Mouse (Mus musculus): ENCODE measurements at regions not wholly inside any gene's neighbourhood (a gene's known extent, or its start where the extent isn't known, plus 50 kb on each side); places are given as distances from the start of the nearest gene placed in this dataset.

- Histone ChIP-seq H3K9me3 (replicated peaks; ENCODE audit: control insufficient read depth, low read length) (no peaks in the 10 kb centered on the region), H3K27ac (replicated peaks; ENCODE audit: low read depth, low read length) (no peak overlapping the region), H3K9ac (replicated peaks; ENCODE audit: low read length) (no peak overlapping the region), H3K4me2 (ENCODE audit: low read depth, low read length) (no peak overlapping the region), H3K4me3 (ENCODE audit: low read depth, low read length) (no peak overlapping the region), H3K36me3 (replicated peaks; ENCODE audit: control insufficient read depth, insufficient read depth, low read depth, low read length) (no peaks in the 10 kb centered on the region), H3K27me3 (ENCODE audit: control insufficient read depth, insufficient read depth, low read length) (no peaks in the 10 kb centered on the region), H3K4me1 (ENCODE audit: control insufficient read depth, insufficient read depth, low read length) (no peaks in the 10 kb centered on the region)
- no peak for DNase-seq (ENCODE audit: low spot score)
- 72% methylated on average over 3 of the region's 3 CpGs for WGBS
- ATAC-seq (replicated peaks; ENCODE audit: insufficient number of reproducible peaks, low FRiP score, low TSS enrichment, low read depth), result no peak
Measured at GRCm38 (mm10) chr7:124788781-124789180, 655.7 kb upstream of the Kdm8 start.

GRCm38 (mm10) chr7:124803101-124803500, 641.4 kb upstream of the Kdm8 start:
- 77% methylated on average over 3 of the region's 3 CpGs for WGBS
- Histone ChIP-seq H3K27me3 (ENCODE audit: control insufficient read depth, insufficient read depth, low read length) (no peaks in the 10 kb centered on the region), H3K4me3 (ENCODE audit: low read depth, low read length) (no peak overlapping the region), H3K27ac (replicated peaks; ENCODE audit: low read depth, low read length) (no peak overlapping the region), H3K9ac (replicated peaks; ENCODE audit: low read length) (no peak overlapping the region), H3K36me3 (replicated peaks; ENCODE audit: control insufficient read depth, insufficient read depth, low read depth, low read length) (no peaks in the 10 kb centered on the region), H3K4me1 (ENCODE audit: control insufficient read depth, insufficient read depth, low read length) (no peaks in the 10 kb centered on the region), H3K9me3 (replicated peaks; ENCODE audit: control insufficient read depth, low read length) (no peaks in the 10 kb centered on the region), H3K4me2 (ENCODE audit: low read depth, low read length) (no peak overlapping the region)
- DNase-seq (ENCODE audit: low spot score) (no peak), ATAC-seq (replicated peaks; ENCODE audit: insufficient number of reproducible peaks, low FRiP score, low TSS enrichment, low read depth) (no peak)

- Histone ChIP-seq H3K27me3 (ENCODE audit: control insufficient read depth, insufficient read depth, low read length) (no peaks in the 10 kb centered on the region), H3K4me3 (ENCODE audit: low read depth, low read length) (no peak overlapping the region), H3K9me3 (replicated peaks; ENCODE audit: control insufficient read depth, low read length) (no peaks in the 10 kb centered on the region), H3K27ac (replicated peaks; ENCODE audit: low read depth, low read length) (no peak overlapping the region), H3K9ac (replicated peaks; ENCODE audit: low read length) (no peak overlapping the region), H3K4me1 (ENCODE audit: control insufficient read depth, insufficient read depth, low read length) (no peaks in the 10 kb centered on the region), H3K4me2 (ENCODE audit: low read depth, low read length) (no peak overlapping the region), H3K36me3 (replicated peaks; ENCODE audit: control insufficient read depth, insufficient read depth, low read depth, low read length) (no peaks in the 10 kb centered on the region)
- ATAC-seq (replicated peaks; ENCODE audit: insufficient number of reproducible peaks, low FRiP score, low TSS enrichment, low read depth) (no peak), DNase-seq (ENCODE audit: low spot score) (no peak)
Measured at GRCm38 (mm10) chr7:124834692-124835091, 609.8 kb upstream of the Kdm8 start.

GRCm38 (mm10) chr7:124836531-124836930, 607.9 kb upstream of the Kdm8 start:
- Histone ChIP-seq H3K4me3 (ENCODE audit: low read depth, low read length) (no peak overlapping the region), H3K27me3 (ENCODE audit: control insufficient read depth, insufficient read depth, low read length) (no peaks in the 10 kb centered on the region), H3K9ac (replicated peaks; ENCODE audit: low read length) (no peak overlapping the region), H3K9me3 (replicated peaks; ENCODE audit: control insufficient read depth, low read length) (no peaks in the 10 kb centered on the region), H3K4me2 (ENCODE audit: low read depth, low read length) (no peak overlapping the region), H3K27ac (replicated peaks; ENCODE audit: low read depth, low read length) (no peak overlapping the region), H3K4me1 (ENCODE audit: control insufficient read depth, insufficient read depth, low read length) (no peaks in the 10 kb centered on the region), H3K36me3 (replicated peaks; ENCODE audit: control insufficient read depth, insufficient read depth, low read depth, low read length) (no peaks in the 10 kb centered on the region)
- WGBS, result 85% methylated on average over 3 of the region's 3 CpGs
- ATAC-seq (replicated peaks; ENCODE audit: insufficient number of reproducible peaks, low FRiP score, low TSS enrichment, low read depth) (no peak), DNase-seq (ENCODE audit: low spot score) (no peak)

GRCm38 (mm10) chr7:124855056-124855455, 589.4 kb upstream of the Kdm8 start:
- ATAC-seq (replicated peaks; ENCODE audit: insufficient number of reproducible peaks, low FRiP score, low TSS enrichment, low read depth), result no peak
- Histone ChIP-seq H3K27ac (replicated peaks; ENCODE audit: low read depth, low read length) (no peak overlapping the region), H3K4me1 (ENCODE audit: control insufficient read depth, insufficient read depth, low read length) (no peaks in the 10 kb centered on the region), H3K4me3 (ENCODE audit: low read depth, low read length) (no peak overlapping the region), H3K36me3 (replicated peaks; ENCODE audit: control insufficient read depth, insufficient read depth, low read depth, low read length) (no peaks in the 10 kb centered on the region), H3K4me2 (ENCODE audit: low read depth, low read length) (no peak overlapping the region), H3K9me3 (replicated peaks; ENCODE audit: control insufficient read depth, low read length) (no peaks in the 10 kb centered on the region), H3K9ac (replicated peaks; ENCODE audit: low read length) (no peak overlapping the region), H3K27me3 (ENCODE audit: control insufficient read depth, insufficient read depth, low read length) (no peaks in the 10 kb centered on the region)
- 78% methylated on average over 5 of the region's 5 CpGs for WGBS
- no peak for DNase-seq (ENCODE audit: low spot score)

- no peaks in the 10 kb centered on the region for H3K9me3 ChIP-seq (replicated peaks; ENCODE audit: control insufficient read depth, low read length)
- no peaks in the 10 kb centered on the region for H3K36me3 ChIP-seq (replicated peaks; ENCODE audit: control insufficient read depth, insufficient read depth, low read depth, low read length)
- no peak overlapping the region for H3K4me3 ChIP-seq (ENCODE audit: low read depth, low read length)
- no peaks in the 10 kb centered on the region for H3K4me1 ChIP-seq (ENCODE audit: control insufficient read depth, insufficient read depth, low read length)
- H3K9ac ChIP-seq (replicated peaks; ENCODE audit: low read length), result no peak overlapping the region
- 84% methylated on average over 3 of the region's 3 CpGs for whole genome bisulfite sequencing
- no peak overlapping the region for H3K4me2 ChIP-seq (ENCODE audit: low read depth, low read length)
- no peak for DNase-seq (ENCODE audit: low spot score)
- H3K27ac ChIP-seq (replicated peaks; ENCODE audit: low read depth, low read length), result no peak overlapping the region
- no peaks in the 10 kb centered on the region for H3K27me3 ChIP-seq (ENCODE audit: control insufficient read depth, insufficient read depth, low read length)
- ATAC-seq (replicated peaks; ENCODE audit: insufficient number of reproducible peaks, low FRiP score, low TSS enrichment, low read depth), result no peak
Measured at GRCm38 (mm10) chr7:124857106-124857505, 587.4 kb upstream of the Kdm8 start.

- ATAC-seq (replicated peaks; ENCODE audit: insufficient number of reproducible peaks, low FRiP score, low TSS enrichment, low read depth), result no peak
- WGBS, result 93% methylated on average over 2 of the region's 2 CpGs
Measured at GRCm38 (mm10) chr7:124861397-124861796, 583.1 kb upstream of the Kdm8 start.

GRCm38 (mm10) chr7:124868133-124868603, 576.3 kb upstream of the Kdm8 start:
- Histone ChIP-seq H3K9me3 (replicated peaks; ENCODE audit: control insufficient read depth, low read length) (no peaks in the 10 kb centered on the region), H3K27ac (replicated peaks; ENCODE audit: low read depth, low read length) (no peak overlapping the region), H3K36me3 (replicated peaks; ENCODE audit: control insufficient read depth, insufficient read depth, low read depth, low read length) (no peaks in the 10 kb centered on the region), H3K4me3 (ENCODE audit: low read depth, low read length) (no peak overlapping the region), H3K9ac (replicated peaks; ENCODE audit: low read length) (no peak overlapping the region), H3K4me2 (ENCODE audit: low read depth, low read length) (no peak overlapping the region), H3K27me3 (ENCODE audit: control insufficient read depth, insufficient read depth, low read length) (no peaks in the 10 kb centered on the region), H3K4me1 (ENCODE audit: control insufficient read depth, insufficient read depth, low read length) (no peaks in the 10 kb centered on the region)
- WGBS, result 73% methylated on average over 6 of the region's 6 CpGs
- DNase-seq (ENCODE audit: low spot score) (no peak), ATAC-seq (replicated peaks; ENCODE audit: insufficient number of reproducible peaks, low FRiP score, low TSS enrichment, low read depth) (no peak)

More at GRCm38 (mm10) chr7:124861397-124861796, 583.1 kb upstream of the Kdm8 start:
- Histone ChIP-seq H3K27me3 (ENCODE audit: control insufficient read depth, insufficient read depth, low read length) (no peaks in the 10 kb centered on the region), H3K9ac (replicated peaks; ENCODE audit: low read length) (no peak overlapping the region), H3K4me3 (ENCODE audit: low read depth, low read length) (no peak overlapping the region), H3K4me2 (ENCODE audit: low read depth, low read length) (no peak overlapping the region), H3K9me3 (replicated peaks; ENCODE audit: control insufficient read depth, low read length) (no peaks in the 10 kb centered on the region), H3K4me1 (ENCODE audit: control insufficient read depth, insufficient read depth, low read length) (no peaks in the 10 kb centered on the region), H3K27ac (replicated peaks; ENCODE audit: low read depth, low read length) (no peak overlapping the region), H3K36me3 (replicated peaks; ENCODE audit: control insufficient read depth, insufficient read depth, low read depth, low read length) (no peaks in the 10 kb centered on the region)
- DNase-seq (ENCODE audit: low spot score), result no peak

All from embryonic facial prominence, embryonic 11.5 days (tissue).